Mouse (Mus musculus): ENCODE results near the gene Sarm1. TPM values are rescaled to one million over a fixed set of nuclear protein-coding genes. Genes with fewer than 3 reads are reported as not detected.
A peak's percentile ranks its signal among the peaks of the same experiment; 100 is the strongest.

The Sarm1 gene
- total and polyA plus RNA-seq, 2 experiments from 2014 or later, result 32.7 to 85.9 TPM

DNA sequence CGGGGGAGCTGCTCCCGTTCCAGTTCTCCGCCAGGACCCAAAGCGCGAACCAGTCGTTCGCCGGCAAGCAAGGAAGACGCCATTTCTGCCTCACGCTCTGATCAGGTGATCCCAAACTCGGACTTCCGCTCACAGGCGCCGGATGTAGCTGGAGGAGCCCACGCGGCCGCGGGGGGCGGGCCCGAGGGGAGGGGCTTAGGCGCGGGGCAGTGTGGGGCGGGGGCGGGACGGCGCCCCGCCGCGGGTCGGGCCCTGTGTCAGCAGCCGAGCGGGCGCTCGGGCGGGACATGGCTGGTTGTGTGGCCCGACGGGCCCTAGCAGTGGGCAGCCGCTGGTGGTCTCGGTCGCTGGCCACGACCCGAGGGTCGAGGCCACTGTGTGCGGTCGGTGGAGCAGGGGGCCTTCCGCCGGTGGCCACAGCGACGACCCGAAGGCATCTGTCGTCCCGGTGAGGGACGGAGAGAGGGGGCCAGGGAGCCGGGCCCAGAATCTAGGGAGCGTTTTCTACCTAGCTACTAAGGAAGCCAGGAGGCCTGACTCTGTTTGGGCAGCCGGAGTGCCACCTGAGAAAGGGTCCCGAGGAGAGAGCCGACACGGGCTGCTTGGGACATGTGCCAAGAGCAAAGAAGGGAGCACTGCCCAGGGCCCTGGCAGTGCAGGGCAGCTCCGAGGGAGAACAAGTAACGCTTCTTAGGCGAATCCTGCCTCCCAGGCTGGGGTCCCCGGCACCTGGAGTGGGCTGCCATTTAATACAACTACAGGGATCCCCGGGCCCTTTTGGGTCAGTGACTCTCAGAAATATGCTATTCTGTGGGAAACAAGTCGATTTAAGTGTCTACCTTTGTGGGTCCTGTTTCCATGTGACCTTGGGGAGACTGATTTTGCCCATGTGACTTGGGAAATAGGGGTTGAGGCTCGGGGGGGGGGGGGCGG, 14.7 kb upstream of the Sarm1 start, which contains the start of the genes Tmem199 and Poldip2:
Gene Tmem199, minus strand, starts transcription at position 148 of the 933 bp plus-strand sequence.
Gene Poldip2, plus strand, starts transcription at position 169 of the 933 bp plus-strand sequence.
- H3K4me2 ChIP-seq (ENCODE audit: low read depth, low read length), result peak within 1 kb of the TSS; percentile 92
- peaks cover 27% of the 10 kb centered on the region; the same call in 1 of the 2 replicates for H3K36me3 ChIP-seq (ENCODE audit: insufficient read depth, low read length)
- DNase-seq (ENCODE audit: low spot score) (peak; percentile 98), ATAC-seq (peak; percentile 96)
- H3K9ac ChIP-seq (replicated peaks; ENCODE audit: low read length), result peak within 1 kb of the TSS; percentile 87
- WGBS, result 1% methylated on average over 67 of the region's 67 CpGs
- peak within 1 kb of the TSS; percentile 70 for H3K4me3 ChIP-seq (ENCODE audit: low read length)
- H3K27ac ChIP-seq, result peak within 1 kb of the TSS; percentile 85
- no peak for TF ChIP-seq CTCF (IDR thresholded peaks at IDR 0.05; ENCODE audit: low read depth)
- H3K27me3 ChIP-seq (ENCODE audit: insufficient read depth, low read length), result no peaks in the 10 kb centered on the region
- peaks cover 13% of the 10 kb centered on the region; the same call in 1 of the 2 replicates for H3K4me1 ChIP-seq (ENCODE audit: insufficient read depth, low read length)
- H3K9me3 ChIP-seq (ENCODE audit: low read length), result no peaks in the 10 kb centered on the region

DNA sequence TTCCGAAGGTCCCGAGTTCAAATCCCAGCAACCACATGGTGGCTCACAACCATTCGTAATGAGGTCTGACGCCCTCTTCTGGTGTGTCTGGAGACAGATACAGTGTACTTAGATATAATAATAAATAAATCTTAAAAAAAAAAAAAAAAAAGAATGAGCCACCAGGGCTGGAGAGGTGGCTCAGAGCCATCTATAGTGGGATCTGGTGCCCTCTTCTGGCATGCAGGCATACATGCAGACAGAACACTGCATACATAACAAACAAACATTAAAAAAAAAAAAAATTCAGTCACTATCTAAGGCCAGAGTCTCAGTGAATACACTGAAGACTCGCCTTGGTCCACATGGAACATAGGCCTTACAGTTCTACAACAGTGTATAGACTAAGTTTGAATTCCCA, 11.6 kb upstream of the Sarm1 start:
- 81% methylated on average over 5 of the region's 5 CpGs for WGBS
- no peaks in the 10 kb centered on the region for H3K9me3 ChIP-seq (ENCODE audit: low read length)
- H3K27me3 ChIP-seq (ENCODE audit: insufficient read depth, low read length), result no peaks in the 10 kb centered on the region

DNA sequence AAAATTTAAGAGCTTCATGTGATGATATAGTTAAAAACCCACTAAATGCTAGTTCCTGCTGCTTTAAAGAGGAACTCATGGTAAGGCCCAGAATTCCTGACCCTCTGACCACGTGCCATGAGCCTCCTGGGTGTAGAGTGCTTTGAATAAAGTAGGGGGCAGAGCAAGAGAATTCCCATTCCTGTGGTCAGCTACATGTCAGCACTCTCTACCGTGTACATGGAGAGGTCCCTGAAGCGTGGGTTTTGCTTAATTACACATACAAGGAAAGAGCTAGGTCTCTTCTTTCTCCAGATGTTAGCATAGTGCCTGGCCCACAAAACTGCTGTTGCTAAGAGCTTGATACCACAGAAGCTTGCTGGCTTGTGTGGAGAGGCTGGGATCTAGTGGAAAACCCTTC, 7.9 kb upstream of the Sarm1 start:
- no peak overlapping the region for H3K9ac ChIP-seq (replicated peaks; ENCODE audit: low read length)
- no peak for TF ChIP-seq CTCF (IDR thresholded peaks at IDR 0.05; ENCODE audit: low read depth)
- 79% methylated on average over 3 of the region's 3 CpGs for WGBS
- H3K27me3 ChIP-seq (ENCODE audit: insufficient read depth, low read length), result no peaks in the 10 kb centered on the region
- H3K4me1 ChIP-seq (ENCODE audit: insufficient read depth, low read length), result no peaks in the 10 kb centered on the region
- ATAC-seq (no peak), DNase-seq (ENCODE audit: low spot score) (no peak)
- no peak overlapping the region for H3K27ac ChIP-seq
- peaks cover 20% of the 10 kb centered on the region; the same call in 1 of the 2 replicates for H3K36me3 ChIP-seq (ENCODE audit: insufficient read depth, low read length)
- H3K9me3 ChIP-seq (ENCODE audit: low read length), result no peaks in the 10 kb centered on the region
- no peak overlapping the region for H3K4me3 ChIP-seq (ENCODE audit: low read length)
- H3K4me2 ChIP-seq (ENCODE audit: low read depth, low read length), result no peak overlapping the region

More for the DNA sequence above, 11.6 kb upstream of the Sarm1 start:
- no peak overlapping the region for H3K27ac ChIP-seq
- no peak overlapping the region for H3K4me2 ChIP-seq (ENCODE audit: low read depth, low read length)
- H3K9ac ChIP-seq (replicated peaks; ENCODE audit: low read length), result no peak overlapping the region
- peak; percentile 63 for TF ChIP-seq CTCF (IDR thresholded peaks at IDR 0.05; ENCODE audit: low read depth)
- DNase-seq (ENCODE audit: low spot score), result peak; percentile 64
- peaks cover 20% of the 10 kb centered on the region; the same call in 1 of the 2 replicates for H3K36me3 ChIP-seq (ENCODE audit: insufficient read depth, low read length)
- peaks cover 13% of the 10 kb centered on the region; the same call in 1 of the 2 replicates for H3K4me1 ChIP-seq (ENCODE audit: insufficient read depth, low read length)
- ATAC-seq, result no peak
- no peak overlapping the region for H3K4me3 ChIP-seq (ENCODE audit: low read length)

DNA sequence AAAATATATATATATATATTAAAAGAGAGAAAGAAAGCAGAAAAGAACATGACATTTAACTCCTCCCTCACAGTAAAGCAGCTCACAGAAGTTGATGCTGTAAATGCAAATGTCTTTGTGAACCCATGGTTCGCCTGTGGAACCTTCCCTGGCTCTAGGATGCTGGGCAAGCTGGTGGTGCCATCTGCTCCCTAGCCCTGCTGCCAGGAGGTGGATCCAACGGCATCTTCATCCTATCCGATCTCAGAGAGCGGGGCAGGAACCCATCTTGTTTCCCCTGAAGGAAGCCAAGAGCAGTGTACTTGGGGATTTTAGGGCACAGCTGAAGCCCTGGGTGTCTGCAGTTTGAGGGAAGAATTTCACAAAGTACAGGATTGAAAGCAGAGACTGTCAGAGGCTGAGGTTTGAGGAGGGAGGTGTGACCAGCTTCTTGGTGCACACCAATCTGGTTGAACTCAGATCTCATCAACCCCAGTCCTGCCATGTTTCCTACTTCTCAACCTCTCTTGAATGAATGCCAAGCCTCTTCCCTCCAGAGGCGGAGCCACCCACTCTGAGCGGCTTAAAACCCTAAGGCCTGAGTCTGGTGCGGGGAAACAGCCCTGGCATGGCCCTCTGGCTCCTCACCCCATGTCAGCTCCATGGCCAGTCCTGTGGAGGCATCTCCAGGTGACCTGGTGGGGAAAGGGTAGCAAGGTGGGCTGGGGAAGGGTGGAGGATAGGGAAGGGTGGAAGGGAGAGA, 5.5 kb upstream of the Sarm1 start, which contains the start of gene Sebox:
Gene Sebox, plus strand, starts transcription at position 539 of the 742 bp plus-strand sequence.
- Histone ChIP-seq H3K27me3 (ENCODE audit: insufficient read depth, low read length) (no peaks in the 10 kb centered on the region), H3K4me3 (ENCODE audit: low read length) (no peak within 1 kb of the TSS), H3K27ac (no peak within 1 kb of the TSS), H3K4me2 (ENCODE audit: low read depth, low read length) (no peak within 1 kb of the TSS), H3K4me1 (ENCODE audit: insufficient read depth, low read length) (no peaks in the 10 kb centered on the region), H3K36me3 (ENCODE audit: insufficient read depth, low read length) (peaks cover 15% of the 10 kb centered on the region; the same call in 1 of the 2 replicates), H3K9me3 (ENCODE audit: low read length) (no peaks in the 10 kb centered on the region), H3K9ac (replicated peaks; ENCODE audit: low read length) (no peak within 1 kb of the TSS)
- 52% methylated on average over 7 of the region's 7 CpGs for WGBS
- TF ChIP-seq CTCF (IDR thresholded peaks at IDR 0.05; ENCODE audit: low read depth), result no peak
- ATAC-seq (no peak), DNase-seq (ENCODE audit: low spot score) (no peak)

DNA sequence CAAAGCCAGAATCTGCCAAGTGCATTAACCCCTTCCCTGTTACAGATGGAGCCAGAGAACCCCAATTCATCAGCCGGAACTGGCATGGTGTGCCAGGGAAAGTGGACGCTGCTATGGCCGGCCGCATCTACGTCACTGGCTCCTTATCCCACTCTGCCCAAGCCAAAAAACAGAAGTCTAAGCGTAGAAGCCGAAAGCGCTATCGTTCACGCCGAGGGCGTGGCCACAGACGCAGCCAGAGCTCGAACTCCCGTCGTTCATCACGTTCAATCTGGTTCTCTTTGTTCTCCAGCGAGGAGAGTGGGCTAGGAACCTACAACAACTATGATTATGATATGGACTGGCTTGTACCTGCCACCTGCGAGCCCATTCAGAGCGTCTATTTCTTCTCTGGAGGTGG, 4.0 kb upstream of the Sarm1 start:
- Histone ChIP-seq H3K27me3 (ENCODE audit: insufficient read depth, low read length) (no peaks in the 10 kb centered on the region), H3K36me3 (ENCODE audit: insufficient read depth, low read length) (0 out of 2 replicates have a peak, but pooled peaks cover 2% of the 10 kb centered on the region), H3K4me1 (ENCODE audit: insufficient read depth, low read length) (no peaks in the 10 kb centered on the region), H3K4me3 (ENCODE audit: low read length) (no peak overlapping the region), H3K9me3 (ENCODE audit: low read length) (no peaks in the 10 kb centered on the region), H3K27ac (no peak overlapping the region), H3K4me2 (ENCODE audit: low read depth, low read length) (no peak overlapping the region), H3K9ac (replicated peaks; ENCODE audit: low read length) (no peak overlapping the region)
- 84% methylated on average over 20 of the region's 20 CpGs for WGBS
- DNase-seq (ENCODE audit: low spot score) (no peak), ATAC-seq (no peak)
- no peak for TF ChIP-seq CTCF (IDR thresholded peaks at IDR 0.05; ENCODE audit: low read depth)

DNA sequence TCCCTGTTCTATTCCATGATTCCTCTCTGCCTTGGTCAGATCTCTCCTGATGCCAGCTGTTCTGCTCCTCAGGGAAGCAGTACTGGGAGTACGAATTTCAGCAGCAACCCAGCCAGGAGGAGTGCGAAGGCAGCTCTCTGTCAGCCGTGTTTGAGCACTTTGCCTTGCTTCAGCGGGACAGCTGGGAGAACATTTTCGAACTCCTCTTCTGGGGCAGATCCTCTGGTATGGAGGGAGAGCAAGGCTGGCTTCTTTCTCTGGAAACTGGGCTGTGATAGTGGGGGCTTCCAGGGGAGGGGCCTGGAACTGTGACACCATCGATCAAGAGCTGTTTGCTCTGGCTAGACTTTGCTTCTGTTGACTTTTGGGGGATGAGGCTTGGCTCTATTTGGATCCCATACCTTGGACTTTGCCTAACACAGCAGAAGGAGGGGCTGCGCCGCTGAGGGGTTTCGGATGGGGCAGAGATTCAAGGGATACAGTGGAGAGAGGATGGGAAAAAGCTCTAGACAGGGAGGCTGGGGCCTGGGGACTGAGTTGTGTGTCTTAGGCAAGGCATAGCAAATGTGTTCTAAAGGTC, 3.2 kb upstream of the Sarm1 start:
- Histone ChIP-seq H3K4me1 (ENCODE audit: insufficient read depth, low read length) (peaks cover 4% of the 10 kb centered on the region; the same call in 1 of the 2 replicates), H3K9me3 (ENCODE audit: low read length) (no peaks in the 10 kb centered on the region), H3K36me3 (ENCODE audit: insufficient read depth, low read length) (no peaks in the 10 kb centered on the region), H3K27me3 (ENCODE audit: insufficient read depth, low read length) (no peaks in the 10 kb centered on the region), H3K27ac (no peak overlapping the region), H3K4me3 (ENCODE audit: low read length) (no peak overlapping the region), H3K9ac (replicated peaks; ENCODE audit: low read length) (no peak overlapping the region), H3K4me2 (ENCODE audit: low read depth, low read length) (0 out of 2 replicates have a peak overlapping the region, but pooled peaks have one; percentile 0)
- WGBS, result 76% methylated on average over 9 of the region's 9 CpGs
- no peak for ATAC-seq
- DNase-seq (ENCODE audit: low spot score), result no peak
- TF ChIP-seq CTCF (IDR thresholded peaks at IDR 0.05; ENCODE audit: low read depth), result no peak

All from hindbrain, postnatal 0 days (tissue).